Mouse (Mus musculus) gastrocnemius, adult 18-20 months (tissue): Measurements from ENCODE around the gene Fam53b. TPM values are rescaled to one million over a fixed set of nuclear protein-coding genes. Genes with fewer than 3 reads are reported as not detected.

Experiments
- DNase-seq: peaks from one replicate; pipeline ENCODE4 v3.0.0; 2021; ENCODE audit warnings: low spot score
- total RNA-seq, 2 experiments: library from RNA; stranded (reverse); gene quantifications; 2 replicates each; pipeline ENCODE4 v1.2.3; 2021

Gene Fam53b
- total RNA-seq, 2 experiments from 2014 or later: 25.7 to 30.2 TPM

GRCm38 (mm10) chr7:132738844-132739243, 74.8 kb downstream of the Fam53b start:
- DNase-seq: no peak

- peak; percentile 77 for DNase-seq
Observed at GRCm38 (mm10) chr7:132736099-132736862, 77.4 kb downstream of the Fam53b start.

GRCm38 (mm10) chr7:132735145-132735544, 78.5 kb downstream of the Fam53b start:
- DNase-seq: peak; percentile 61

DNA sequence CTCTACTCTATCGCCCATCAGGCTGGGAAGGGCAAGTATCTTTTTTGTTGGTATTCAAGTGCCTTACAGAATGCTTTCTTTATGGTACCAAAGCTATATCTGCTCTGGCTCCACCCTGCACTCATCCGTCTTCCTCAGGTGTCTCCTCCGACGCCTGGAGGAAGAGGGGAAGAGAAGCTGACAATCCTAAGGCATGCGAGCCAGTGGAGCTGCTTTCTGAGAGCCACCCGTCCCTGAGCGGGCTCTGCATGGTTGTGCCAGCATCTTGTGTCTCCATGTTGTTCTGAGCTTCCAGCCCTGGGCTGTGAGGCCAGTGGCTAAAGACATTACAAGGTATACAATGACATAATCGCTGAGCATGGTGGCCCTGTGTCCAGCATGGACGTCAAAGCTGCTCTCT, 79.5 kb downstream of the Fam53b start:
- no peak for DNase-seq

GRCm38 (mm10) chr7:132733521-132733920, 80.2 kb downstream of the Fam53b start:
- no peak for DNase-seq

DNA sequence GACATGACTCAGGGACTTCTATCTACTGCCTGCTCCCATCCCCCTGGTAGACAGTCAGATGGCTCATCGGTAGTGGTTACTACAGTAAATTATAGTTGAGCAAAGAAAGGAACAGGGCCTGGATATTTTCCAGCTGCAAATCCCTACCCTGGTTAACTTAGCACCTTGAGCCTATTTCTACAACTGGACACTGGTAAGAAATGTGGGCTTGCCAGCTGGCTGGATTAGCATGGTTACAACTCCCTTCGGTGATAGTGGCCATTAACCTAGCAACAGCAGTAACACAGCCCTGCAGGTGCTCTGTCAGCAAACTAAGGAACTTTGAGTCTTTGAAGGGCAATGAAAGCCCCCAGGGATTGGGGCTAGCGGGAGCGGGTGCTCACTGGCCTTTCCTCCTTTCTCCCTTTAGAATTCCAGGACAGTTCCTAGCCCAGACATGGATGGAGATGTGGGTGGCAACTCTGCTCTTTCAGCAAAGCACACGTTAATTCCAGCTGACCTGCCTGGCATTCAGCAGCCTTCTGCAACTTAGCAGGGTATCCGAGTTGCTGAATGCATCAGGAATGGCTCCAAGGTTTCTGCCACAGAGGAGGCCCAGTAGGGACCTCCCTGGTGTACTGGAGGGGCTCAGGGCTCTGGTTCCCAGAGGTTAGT, 81.4 kb downstream of the Fam53b start:
- peak; percentile 25 for DNase-seq

- DNase-seq: no peak
Observed at GRCm38 (mm10) chr7:132731558-132731957, 82.1 kb downstream of the Fam53b start.

- no peak for DNase-seq
Observed at GRCm38 (mm10) chr7:132730510-132730909, 83.2 kb downstream of the Fam53b start.

DNA sequence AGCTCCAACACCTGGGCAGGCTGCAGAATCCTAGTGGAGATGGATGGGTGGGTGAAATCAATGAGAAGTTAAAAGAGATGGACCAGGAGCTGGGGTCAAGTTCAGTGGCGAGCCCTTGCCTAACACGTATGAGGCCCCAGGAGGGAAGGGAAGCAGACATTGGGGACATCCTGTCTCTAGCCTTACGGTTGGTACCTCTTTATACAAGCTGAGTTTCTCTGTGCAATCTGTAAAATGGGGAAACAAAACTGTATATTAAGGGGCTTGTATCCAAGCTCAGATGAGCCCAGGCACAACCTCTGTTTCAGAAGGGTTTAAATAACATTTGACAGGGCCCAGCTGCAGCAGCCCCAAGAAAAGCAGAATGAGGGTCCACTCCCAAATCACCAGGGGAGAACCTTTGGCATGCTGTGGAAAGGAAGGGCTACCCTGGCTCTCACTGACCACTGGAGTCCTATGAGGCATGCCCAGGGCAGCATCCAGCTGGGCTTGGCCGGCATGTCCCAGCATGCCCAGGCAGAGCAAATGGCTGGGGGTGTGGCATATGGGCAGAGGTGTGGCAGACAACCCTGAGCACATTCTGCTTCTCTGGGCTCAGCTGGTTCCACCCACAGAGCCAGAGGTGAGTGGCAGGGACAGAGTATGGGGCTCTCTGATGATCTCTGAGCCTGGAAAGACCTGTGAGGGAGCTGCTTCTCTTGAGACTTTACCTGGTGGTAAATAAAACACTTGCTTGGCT, 84.4 kb downstream of the Fam53b start:
- no peak for DNase-seq

DNA sequence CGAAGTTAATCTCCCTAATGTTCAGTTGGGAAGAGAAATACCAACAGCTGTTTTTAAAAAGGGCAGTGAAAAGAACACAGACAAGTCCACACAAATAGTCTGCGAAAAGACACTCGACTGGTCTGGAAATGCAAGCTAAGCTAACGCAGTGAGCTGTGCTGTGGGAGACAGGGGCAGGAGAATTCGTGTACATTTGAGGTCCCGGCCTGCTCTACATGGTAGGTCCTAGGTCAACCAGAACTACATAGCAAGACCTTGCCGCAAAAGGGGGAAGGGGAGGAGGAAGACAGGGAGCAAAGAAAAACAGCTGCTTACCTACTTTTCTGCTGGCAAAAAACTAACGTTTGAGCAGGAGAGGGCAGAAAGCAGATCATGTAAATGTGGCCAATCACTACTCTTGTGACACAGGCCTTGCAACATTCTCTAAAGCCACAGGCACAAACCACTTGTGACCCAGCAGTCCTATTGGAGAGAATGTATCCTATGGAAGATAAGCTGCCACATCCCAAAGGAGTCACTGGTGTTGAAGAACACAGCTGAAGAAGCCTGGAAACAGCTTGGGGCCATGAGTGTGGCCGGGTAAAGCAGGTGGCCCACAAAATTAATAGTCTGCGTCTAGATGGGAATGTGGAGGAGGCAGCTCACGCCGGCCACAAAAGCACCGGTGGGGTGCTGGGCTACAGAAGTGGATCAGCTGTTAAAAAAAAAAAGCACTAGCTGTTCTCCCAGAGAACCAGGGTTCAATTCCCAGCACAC, 87.4 kb downstream of the Fam53b start:
- no peak for DNase-seq

DNA sequence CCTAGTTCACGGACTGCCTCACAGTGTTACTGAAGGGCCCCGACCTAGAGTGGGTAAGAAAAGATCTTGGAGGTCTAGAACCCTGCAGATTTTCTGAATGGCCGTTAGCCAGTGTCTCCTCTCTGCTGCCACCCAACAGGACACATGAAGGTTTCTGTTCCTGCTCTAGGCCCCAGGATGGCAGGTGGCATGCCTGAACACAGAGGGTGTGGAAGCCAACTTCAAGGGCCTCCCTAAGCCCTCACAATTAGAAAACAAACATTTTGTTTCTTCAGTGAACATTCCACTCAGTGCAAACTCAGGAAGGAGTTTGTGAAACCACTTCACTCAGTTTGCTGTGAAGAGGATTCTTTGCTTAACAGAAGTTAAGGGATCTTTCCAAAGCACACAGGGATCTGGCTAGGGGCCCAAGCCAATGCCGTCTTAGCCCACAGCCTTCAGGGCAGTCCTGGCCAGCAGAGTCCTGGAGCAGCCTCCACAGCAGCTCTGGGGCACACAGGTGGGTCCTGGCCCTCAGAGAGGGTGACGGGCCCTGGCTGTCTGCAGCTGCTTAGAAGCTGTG, 89.1 kb downstream of the Fam53b start:
- no peak for DNase-seq

GRCm38 (mm10) chr7:132723906-132724305, 89.8 kb downstream of the Fam53b start:
- DNase-seq: peak; percentile 93

GRCm38 (mm10) chr7:132722401-132723370, 91.0 kb downstream of the Fam53b start:
- DNase-seq: no peak

DNA sequence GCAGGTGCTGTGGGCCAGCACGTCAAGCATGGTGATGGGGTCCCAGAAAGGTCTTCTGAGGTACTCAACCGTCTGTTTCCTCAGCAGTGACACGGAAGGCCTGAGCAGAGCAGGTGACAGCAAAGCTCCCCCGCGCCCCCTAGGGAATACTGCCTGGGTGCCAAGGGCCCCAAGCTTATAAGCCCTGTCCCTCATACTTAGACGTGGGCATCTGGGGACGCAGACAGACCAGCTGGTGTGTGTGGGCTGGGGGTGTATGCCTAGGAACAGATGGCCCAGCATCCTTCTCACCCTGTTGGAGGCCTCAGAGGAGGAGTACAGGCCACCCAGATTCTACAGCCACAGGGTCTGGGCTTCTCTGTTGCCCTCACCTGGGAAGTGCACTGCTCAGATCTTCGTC, 93.1 kb downstream of the Fam53b start:
- no peak for DNase-seq

GRCm38 (mm10) chr7:132719570-132719969, 94.1 kb downstream of the Fam53b start:
- DNase-seq: no peak

DNA sequence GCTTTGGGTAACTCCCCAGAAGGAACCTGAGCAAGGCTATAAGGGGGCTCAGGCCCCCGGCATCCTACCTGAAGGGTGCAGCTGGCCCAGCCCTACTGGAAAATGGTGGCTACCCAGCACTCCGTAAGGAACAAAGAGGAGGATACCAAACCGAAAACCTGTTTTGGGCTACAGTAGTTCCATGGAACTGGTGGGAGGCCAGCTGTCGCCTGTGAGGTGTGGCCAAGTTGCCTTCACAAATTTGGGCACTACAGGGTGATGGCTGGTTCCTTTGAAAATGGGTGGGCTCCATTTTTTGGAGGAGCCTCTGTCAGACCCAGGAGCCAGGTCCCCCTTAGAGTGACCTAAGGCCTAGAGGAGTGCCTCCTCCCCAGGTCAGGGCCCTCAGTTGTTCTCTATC, 98.4 kb downstream of the Fam53b start:
- DNase-seq: no peak

GRCm38 (mm10) chr7:132714236-132714923, 99.3 kb downstream of the Fam53b start:
- peak; percentile 56 for DNase-seq

DNA sequence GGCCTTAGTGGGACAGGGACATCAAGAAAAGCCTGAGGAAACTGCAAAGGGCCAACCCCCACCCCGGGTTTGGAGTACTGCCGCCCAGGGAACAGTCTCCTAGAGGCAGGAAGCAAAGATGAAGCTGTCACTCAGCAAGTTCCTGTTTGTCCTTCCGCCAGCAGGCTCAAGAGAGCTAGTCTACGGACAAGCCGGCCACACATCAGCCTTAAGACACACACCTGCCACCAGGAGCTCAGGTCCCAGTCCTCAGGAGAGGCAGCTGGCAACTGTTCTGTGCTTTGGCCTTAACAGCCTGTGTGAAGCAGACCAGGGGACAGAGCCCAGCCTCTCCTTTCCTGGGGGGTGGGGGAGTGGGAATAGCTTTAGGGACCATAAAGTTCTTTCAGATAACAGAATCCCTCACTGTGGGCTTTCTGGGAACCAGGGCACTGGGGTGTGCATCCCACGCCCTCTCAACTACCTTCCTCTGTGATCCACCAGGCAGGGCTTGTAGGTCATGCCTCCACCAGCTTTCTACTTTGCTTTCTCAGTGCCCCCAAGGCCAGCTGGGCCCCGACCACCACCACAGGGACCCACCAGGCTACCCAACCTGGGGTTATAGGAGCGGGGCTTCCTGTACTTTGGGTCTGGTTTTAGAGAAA, 100.1 kb downstream of the Fam53b start:
- no peak for DNase-seq

- no peak for DNase-seq
Observed at GRCm38 (mm10) chr7:132712956-132713355, 100.7 kb downstream of the Fam53b start.
